ENCODE assay signal across 16 mouse cellular contexts in the genomic region with DNA sequence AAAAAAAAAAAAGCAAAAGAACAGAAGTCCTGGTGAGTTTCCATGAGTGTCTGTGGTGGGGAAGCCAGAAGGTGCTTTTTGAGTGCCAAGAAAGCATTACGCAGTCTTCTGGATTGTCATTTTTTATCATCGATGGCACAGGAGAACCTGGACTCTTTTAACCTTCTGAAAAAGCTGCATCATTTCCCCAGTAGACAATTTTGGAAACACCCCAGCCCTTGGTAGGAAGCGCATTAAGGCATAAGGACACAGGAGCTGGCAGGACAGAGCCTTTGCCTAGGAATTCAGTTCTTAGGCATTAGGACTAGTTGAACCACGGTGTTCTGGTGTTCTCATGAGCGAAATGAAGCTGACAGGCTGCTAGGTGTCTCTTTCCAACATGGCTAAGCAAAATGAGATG.
"Had no signal": no experiment of that assay in that cellular context is flagged by ENCODE, and none has a peak within 500 bp of the region (broad histone marks: within the 10 kb centered on the region; RNA-seq: fewer than 3 reads in every experiment).

No protein-coding gene starts in this region.

- H3K4me1 ChIP-seq: kidney, embryonic 15.5 days; stomach, embryonic 15.5 days had no signal

- H3K9me3 ChIP-seq: kidney, embryonic 15.5 days; limb, embryonic 10.5 days; liver, embryonic 15.5 days; neural tube, embryonic 13.5 days; stomach, embryonic 15.5 days had no signal

- H3K4me3 ChIP-seq: kidney, embryonic 15.5 days; limb, embryonic 10.5 days; liver, embryonic 15.5 days; neural tube, embryonic 13.5 days; stomach, embryonic 15.5 days had no signal

- H3K4me2 ChIP-seq: kidney, embryonic 15.5 days; liver, embryonic 11.5 days; liver, embryonic 15.5 days; midbrain, embryonic 11.5 days; neural tube, embryonic 13.5 days; stomach, embryonic 15.5 days had no signal

- ATAC-seq: lung, postnatal 0 days; midbrain, embryonic 16.5 days had no signal

- H3K9ac ChIP-seq: kidney, embryonic 15.5 days; liver, embryonic 15.5 days; neural tube, embryonic 13.5 days; stomach, embryonic 15.5 days had no signal

- DNase-seq: kidney, postnatal 14 days; lung, adult 2 months; lung, postnatal 4 days; retina, postnatal 1 day; right cerebral cortex, postnatal 14 days; thymus, adult 2 months; thymus, postnatal 25 days had no signal

- H3K36me3 ChIP-seq: kidney, embryonic 15.5 days; limb, embryonic 10.5 days; liver, embryonic 15.5 days; neural tube, embryonic 13.5 days; stomach, embryonic 15.5 days had no signal

- H3K27me3 ChIP-seq: kidney, embryonic 15.5 days; liver, embryonic 15.5 days; neural tube, embryonic 13.5 days; stomach, embryonic 15.5 days had no signal

- H3K27ac ChIP-seq: kidney, embryonic 15.5 days; limb, embryonic 10.5 days; liver, embryonic 15.5 days; neural tube, embryonic 13.5 days; stomach, embryonic 15.5 days had no signal
